Mouse (Mus musculus) cerebellum, postnatal 36 days (tissue): ENCODE results near the gene Ppargc1a.

Experiments used
- DNase-seq, 2 experiments: peaks; one replicate each; pipeline ENCODE4 v3.0.0; 2021 to 2022; ENCODE audit warnings: mixed read lengths in 2 of 2

Ppargc1a gene

GRCm38 (mm10) chr5:51494358-51494876, 73.1 kb downstream of the Ppargc1a start:
- DNase-seq: no peak

- DNase-seq: no peak
These were observed 83.8 kb downstream of the Ppargc1a start for GRCm38 (mm10) chr5:51483768-51484167.

DNA sequence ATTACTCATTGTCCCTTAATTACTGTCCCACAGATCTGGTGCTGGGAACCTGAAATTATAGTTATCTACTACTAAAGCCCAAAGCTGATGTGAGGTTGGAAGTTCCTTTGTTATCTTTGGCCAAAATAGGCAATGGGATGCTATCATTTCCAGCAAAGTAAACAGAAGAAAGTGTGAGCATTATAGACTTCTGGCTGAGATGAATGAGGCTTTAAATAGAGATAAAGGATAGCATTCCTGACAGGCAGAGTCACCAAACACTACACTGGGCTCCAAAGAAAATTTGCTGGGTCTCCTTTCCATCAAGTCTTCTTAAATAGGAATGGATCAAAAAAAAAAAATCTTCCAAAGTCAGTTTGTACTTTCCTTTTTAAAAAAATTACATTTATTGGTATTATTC, 87.7 kb downstream of the Ppargc1a start:
- no peak for DNase-seq

- DNase-seq: no peak
These were observed 88.1 kb downstream of the Ppargc1a start for GRCm38 (mm10) chr5:51479456-51479855.

- no peak for DNase-seq
These were observed 89.1 kb downstream of the Ppargc1a start for GRCm38 (mm10) chr5:51478319-51478994.

GRCm38 (mm10) chr5:51477140-51477539, 90.4 kb downstream of the Ppargc1a start:
- DNase-seq: no peak

DNA sequence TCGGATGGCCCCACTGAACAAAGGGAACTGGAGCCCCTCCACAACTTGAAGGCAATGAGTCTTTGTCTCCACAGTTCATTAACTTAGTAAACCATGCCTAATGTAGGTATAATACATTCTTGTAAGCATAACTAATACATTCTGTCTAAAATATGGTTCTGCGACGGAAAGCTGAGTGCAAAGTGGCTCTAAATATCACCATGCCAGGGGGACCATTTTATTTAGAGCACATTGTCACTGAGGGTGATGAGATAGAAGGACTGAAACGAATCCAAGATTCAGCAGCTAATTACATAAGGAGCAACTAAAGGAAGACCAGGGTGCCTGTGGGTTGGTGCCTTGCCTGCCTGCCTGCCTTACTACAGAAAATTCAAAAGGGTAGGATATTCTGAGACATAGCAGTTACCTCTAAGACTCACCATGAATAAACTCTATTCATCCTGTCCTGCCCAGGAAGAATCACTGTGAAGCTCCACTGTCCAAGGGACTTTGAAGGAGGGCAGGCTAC, 92.4 kb downstream of the Ppargc1a start:
- DNase-seq: no peak

GRCm38 (mm10) chr5:51471614-51472013, 95.9 kb downstream of the Ppargc1a start:
- no peak for DNase-seq

DNA sequence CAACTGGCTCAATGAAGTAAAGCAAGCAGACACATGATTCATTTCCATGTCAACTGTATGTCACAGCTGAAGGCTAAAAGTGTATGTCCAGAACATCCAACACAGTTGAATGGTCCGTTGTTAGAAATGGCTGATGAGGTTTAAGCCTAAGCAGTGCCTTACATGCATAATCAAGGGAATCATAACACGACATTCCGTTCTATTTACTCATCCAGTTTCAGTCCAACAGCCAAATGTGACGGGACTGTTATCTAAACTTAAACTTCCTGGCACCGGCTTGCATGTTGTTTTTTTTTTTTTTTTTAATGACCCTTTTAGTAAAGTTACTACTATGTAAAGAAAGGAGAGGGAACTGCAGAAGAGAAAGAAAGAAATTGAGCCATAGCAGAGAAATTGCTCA, 101.5 kb downstream of the Ppargc1a start:
- no peak for DNase-seq

- DNase-seq: no peak
These were observed 115.5 kb downstream of the Ppargc1a start for GRCm38 (mm10) chr5:51452033-51452432.

DNA sequence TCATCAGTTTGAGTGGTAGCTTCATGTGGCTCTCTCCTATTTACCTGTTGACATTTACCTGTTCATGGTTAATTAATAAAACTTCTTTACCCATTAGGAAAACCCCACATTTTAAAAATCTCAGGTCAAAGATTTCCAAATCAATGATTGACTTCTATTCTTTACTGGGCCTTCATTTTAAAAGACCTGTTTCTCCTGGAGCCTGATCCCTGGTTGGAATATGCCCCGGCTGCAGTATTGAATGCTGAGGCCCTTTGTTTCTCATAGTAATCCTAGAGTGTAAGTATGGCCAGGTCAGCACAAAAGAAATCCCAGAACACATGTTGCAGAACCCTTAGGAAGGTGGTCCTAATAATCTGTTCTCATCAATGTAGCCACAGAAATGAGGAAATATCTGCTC, 119.9 kb downstream of the Ppargc1a start:
- DNase-seq: no peak

- DNase-seq: no peak
These were observed 121.0 kb downstream of the Ppargc1a start for GRCm38 (mm10) chr5:51446299-51447090.

DNA sequence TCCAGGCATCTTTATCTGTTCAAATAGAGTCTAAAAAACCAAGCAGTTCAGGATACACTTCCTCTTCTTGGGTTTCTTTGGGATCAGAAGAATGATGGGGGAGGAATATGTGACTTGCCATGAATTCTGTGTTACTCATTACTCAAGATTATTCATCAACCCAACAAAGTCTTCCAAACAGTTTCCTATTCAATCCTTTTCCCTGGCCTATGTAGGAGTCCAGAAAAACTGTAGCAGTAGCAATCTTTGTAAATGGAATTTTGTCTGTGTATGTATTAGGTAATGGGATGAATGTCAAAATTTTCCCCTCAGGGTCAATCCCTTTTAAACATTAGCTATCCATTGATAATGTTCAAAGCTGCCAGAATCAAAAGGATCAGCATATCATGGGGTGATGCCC, 121.8 kb downstream of the Ppargc1a start:
- no peak for DNase-seq

- no peak for DNase-seq
These were observed 127.8 kb downstream of the Ppargc1a start for GRCm38 (mm10) chr5:51439773-51440172.

DNA sequence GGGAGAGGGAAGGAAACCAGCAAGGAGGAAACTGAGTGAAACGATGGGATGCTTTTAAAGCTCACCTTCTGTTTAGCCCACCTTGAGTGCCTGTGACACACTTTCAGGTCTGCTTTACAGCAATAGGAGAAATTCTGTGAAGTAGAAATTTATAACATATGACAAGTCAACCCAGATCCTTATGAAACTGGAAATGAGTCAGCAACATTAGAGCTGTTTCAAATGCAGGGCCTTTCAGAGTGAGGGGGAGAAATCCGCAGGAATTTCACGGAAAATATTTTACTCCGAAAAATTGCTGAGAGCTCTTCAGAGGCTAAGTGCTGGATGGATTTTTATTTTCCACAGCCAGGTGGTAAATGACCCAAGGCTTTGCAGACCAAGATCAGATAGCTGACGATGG, 133.6 kb downstream of the Ppargc1a start:
- no peak for DNase-seq

GRCm38 (mm10) chr5:51432532-51432931, 135.0 kb downstream of the Ppargc1a start:
- DNase-seq: no peak

DNA sequence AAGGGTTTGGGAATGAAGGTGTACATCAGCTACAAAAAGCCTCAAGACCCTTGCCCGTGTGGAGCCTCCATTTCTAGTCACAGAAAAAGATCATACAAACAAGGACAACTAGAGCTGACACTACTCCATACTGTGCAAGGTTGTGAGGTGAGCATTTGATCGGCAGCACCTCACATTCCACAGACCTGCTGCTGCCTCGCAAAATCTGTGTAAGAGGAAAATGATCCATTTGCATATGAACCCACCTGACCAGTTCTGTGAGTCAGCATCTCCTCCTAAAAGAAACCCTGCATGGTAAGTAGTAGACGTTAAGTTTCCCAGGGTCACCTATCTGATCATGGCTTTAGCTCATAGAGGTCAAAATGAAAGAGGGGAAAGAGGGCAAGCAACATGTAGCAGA, 135.5 kb downstream of the Ppargc1a start:
- no peak for DNase-seq

- DNase-seq: no peak
These were observed 141.1 kb downstream of the Ppargc1a start for GRCm38 (mm10) chr5:51426406-51426805.

GRCm38 (mm10) chr5:51416377-51416776, 151.1 kb downstream of the Ppargc1a start:
- no peak for DNase-seq

- DNase-seq: no peak
These were observed 152.1 kb downstream of the Ppargc1a start for GRCm38 (mm10) chr5:51415456-51415855.

DNA sequence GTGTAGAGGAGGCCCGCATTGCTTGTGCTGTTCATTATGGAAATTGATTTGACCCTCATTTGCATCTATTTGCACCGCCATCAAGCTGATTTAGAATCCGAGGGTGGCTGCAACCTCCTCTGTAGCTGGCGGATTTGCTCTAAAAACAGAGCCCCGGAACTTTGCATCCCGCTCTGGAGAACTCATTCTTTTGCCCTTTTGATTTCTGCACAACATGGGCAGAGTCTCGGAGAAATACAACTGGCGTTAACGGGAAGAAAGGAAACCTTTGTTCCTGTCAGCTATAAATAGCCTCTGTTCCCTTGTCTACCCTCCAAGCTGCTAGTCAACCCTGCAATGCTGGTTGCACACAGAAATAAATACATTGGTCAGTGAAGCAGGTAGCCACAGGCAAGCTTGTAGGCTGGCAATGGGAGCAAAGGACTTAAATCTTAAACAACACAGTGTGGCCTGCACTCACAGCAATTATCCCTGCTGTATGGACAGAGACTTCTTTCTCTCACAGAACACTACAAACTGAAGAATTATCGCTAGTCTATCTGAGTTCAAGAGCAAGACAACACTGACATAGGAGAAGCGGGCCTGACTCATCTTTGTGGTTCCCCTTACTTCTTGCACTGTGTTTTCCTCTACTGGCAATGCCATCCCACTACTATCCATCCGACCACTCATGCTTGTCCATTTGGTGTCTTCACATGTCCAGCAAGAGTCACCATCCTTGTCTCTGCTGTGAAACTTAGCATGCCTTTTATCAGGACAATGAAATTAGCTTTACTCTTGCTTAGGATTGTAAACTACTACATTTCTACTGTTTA, 155.0 kb downstream of the Ppargc1a start:
- DNase-seq: no peak

GRCm38 (mm10) chr5:51410006-51410405, 157.5 kb downstream of the Ppargc1a start:
- no peak for DNase-seq

DNA sequence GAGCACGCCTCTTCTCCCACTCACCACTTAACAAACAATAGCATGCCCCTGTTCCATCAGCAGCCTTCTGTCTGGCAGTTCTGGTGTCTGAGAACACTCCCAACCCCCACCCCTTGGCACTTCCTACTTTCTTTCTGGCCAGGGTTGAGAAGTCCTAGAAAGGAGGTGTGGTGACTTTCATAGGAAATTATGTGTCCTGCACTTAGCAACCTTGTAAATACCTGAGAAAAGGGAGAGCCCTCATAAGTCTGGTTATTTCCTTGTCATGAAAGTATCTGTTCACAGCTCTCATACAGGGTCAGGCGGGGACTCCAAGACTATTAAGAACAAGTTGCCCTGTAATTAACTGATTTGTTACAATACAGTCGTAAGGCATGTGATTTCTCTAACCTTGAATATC, 161.1 kb downstream of the Ppargc1a start:
- DNase-seq: no peak
